Mouse (Mus musculus): ENCODE measurements at regions not wholly inside any gene's neighbourhood (a gene's known extent, or its start where the extent isn't known, plus 50 kb on each side); places are given as distances from the start of the nearest gene placed in this dataset.

DNA sequence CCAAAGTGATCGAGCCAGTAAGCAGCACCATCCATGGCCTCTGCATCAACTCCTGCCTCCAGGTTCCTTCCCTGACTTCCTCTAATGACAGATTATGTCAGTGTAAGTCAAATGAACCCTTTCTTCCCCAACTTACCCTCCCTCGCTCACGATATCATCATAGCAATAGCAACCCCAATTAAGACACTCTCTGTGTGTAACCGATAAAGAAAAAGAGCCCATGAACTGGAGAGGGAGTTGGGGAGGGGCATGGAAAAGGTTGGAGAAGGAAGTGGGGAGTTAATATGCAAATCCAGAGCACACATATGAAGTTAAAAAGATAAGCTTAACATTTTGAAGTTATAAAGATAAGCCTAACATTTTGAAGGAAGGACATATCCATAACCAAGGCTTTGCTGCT, 65.6 kb upstream of the Bach2 start:
- TF ChIP-seq CTCF (IDR thresholded peaks at IDR 0.05; ENCODE audit: low read depth) (no peak), EP300 (IDR thresholded peaks at IDR 0.05; ENCODE audit: low read depth) (no peak)

Data from heart, postnatal 0 days (tissue).